Mouse (Mus musculus): ENCODE data around the gene Ppt1. TPM values are rescaled to one million over a fixed set of nuclear protein-coding genes. Genes with fewer than 3 reads are reported as not detected.

The Ppt1 gene
- polyA plus RNA-seq, 1 experiment from 2014 or later: 64.7 TPM

DNA sequence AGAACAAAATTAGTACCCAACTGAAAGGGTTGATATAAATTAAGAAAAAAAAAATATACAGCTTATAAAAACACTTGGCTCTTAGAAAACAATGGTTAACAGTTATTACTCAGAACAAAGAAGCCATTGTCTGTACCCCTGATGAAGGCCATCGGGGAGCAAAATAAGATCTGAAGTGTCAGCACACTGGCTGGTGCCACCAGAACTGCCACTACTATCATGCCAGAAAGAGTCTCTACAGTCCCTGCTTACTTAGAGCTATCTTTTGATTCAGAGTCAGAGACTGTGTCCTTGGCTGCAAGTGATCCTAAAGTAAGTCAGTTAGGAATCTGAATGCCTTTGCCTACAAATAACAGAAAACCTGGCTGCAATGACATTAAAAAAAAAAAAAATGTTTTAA is 55.6 kb downstream of the Ppt1 start:
- Histone ChIP-seq H3K4me3 (no peak overlapping the region), H3K9me3 (replicated peaks) (peaks cover 2% of the 10 kb centered on the region; the same call in 1 of the 2 replicates), H3K27ac (replicated peaks) (peak overlapping the region; percentile 76; the same call in 1 of the 2 replicates), H3K4me1 (peaks cover 21% of the 10 kb centered on the region), H3K36me3 (no peaks in the 10 kb centered on the region), H3K27me3 (ENCODE audit: low read depth, poor library complexity, severe bottlenecking) (no peaks in the 10 kb centered on the region)
- 47% methylated on average over 1 of the region's 1 CpGs for WGBS
- no peak for DNase-seq (ENCODE audit: low spot score)

DNA sequence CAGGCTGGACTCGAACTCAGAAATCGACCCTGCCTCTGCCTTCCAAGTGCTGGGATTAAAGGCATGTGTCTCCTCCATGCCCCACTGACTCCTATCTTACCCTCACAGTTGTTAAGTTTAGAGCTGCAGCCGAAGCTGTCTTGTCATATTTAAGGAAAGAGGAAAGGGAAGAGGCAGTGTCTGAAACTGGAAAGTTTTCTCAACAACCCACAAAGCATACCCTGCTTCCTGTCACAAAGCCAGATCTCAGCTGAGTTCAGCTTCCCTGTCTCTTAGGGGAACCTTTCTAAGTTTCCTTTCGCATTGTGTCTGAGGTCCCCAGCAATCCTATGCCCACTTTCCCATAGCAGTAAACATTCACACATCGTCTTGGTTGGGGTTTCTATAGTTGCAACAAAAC is 56.1 kb downstream of the Ppt1 start:
- 74% methylated on average over 5 of the region's 5 CpGs for WGBS
- Histone ChIP-seq H3K9me3 (replicated peaks) (peaks cover 2% of the 10 kb centered on the region; the same call in 1 of the 2 replicates), H3K4me3 (no peak overlapping the region), H3K4me1 (peaks cover 15% of the 10 kb centered on the region), H3K27me3 (ENCODE audit: low read depth, poor library complexity, severe bottlenecking) (no peaks in the 10 kb centered on the region), H3K36me3 (no peaks in the 10 kb centered on the region), H3K27ac (replicated peaks) (peak overlapping the region; percentile 28; the same call in 1 of the 2 replicates)
- DNase-seq (ENCODE audit: low spot score): no peak

DNA sequence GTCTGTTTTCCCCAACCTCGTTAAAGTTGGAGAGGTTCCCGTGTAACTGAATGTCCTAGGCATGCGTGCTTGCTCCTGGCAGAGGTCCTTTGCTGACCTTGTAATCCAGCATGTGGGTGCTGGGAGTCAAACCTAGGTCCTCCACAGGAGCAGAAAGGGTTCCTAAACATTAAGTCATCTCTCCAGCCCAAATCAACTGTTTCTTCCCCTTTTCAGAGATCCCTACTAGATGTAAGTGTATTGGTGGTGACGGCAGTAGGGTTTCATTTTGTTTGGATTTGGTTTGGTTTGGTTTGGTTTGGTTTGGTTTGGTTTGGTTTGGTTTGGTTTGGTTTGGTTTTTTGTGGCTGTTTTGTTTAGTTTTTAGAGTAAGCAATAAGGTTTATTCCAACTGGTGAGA is 61.7 kb downstream of the Ppt1 start:
- H3K27ac ChIP-seq (replicated peaks): no peak overlapping the region
- no peaks in the 10 kb centered on the region for H3K36me3 ChIP-seq
- no peaks in the 10 kb centered on the region for H3K27me3 ChIP-seq (ENCODE audit: low read depth, poor library complexity, severe bottlenecking)
- H3K4me1 ChIP-seq: no peaks in the 10 kb centered on the region
- 86% methylated on average over 4 of the region's 4 CpGs for WGBS
- no peak for DNase-seq (ENCODE audit: low spot score)
- H3K4me3 ChIP-seq: no peak overlapping the region
- H3K9me3 ChIP-seq (replicated peaks): peaks cover 2% of the 10 kb centered on the region; the same call in 1 of the 2 replicates

DNA sequence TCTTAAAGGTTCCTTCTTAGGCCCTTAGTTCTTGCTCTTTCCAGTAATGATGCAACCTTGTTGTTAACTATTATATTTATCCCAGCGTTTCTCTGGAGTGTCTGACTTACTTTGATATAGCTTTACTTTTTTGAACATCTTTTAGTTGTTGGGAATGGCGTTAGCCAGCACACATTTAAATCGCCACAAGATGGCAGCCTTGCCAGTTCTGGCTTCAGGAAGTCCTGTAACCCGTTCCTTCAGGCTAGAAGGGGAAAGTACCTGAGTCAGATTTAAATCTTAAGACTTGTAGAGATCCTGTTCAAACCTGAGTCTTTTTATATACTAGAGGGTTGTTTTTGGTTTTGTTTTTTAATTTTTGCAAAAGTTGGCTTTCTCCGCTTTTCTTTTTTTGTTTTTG is 62.3 kb downstream of the Ppt1 start:
- no peaks in the 10 kb centered on the region for H3K27me3 ChIP-seq (ENCODE audit: low read depth, poor library complexity, severe bottlenecking)
- H3K36me3 ChIP-seq: no peaks in the 10 kb centered on the region
- H3K4me3 ChIP-seq: no peak overlapping the region
- peaks cover 2% of the 10 kb centered on the region; the same call in 1 of the 2 replicates for H3K9me3 ChIP-seq (replicated peaks)
- no peaks in the 10 kb centered on the region for H3K4me1 ChIP-seq
- H3K27ac ChIP-seq (replicated peaks): no peak overlapping the region
- 11% methylated on average over 5 of the region's 5 CpGs for WGBS
- DNase-seq (ENCODE audit: low spot score): peak; percentile 61

DNA sequence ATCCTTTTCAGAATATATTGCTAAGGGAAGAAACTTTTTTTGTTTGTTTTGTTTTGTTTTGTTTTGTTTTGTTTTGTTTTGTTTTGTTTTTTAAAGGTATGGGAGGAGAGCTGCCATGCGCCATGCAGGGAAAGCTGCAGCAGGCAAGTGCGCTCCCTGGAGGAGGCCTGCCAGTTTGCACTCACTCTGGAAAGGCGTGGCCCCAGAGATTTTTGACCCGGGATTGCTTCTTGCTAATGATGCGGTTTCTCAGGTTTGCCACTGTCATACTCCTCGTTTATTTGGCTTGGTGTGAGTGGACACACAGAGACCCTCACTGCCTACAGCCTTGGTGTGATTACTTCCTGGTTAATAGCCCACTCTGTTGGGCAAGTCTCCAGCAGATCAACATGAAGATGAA is 66.1 kb downstream of the Ppt1 start:
- no peaks in the 10 kb centered on the region for H3K9me3 ChIP-seq (replicated peaks)
- H3K4me3 ChIP-seq: no peak overlapping the region
- no peak overlapping the region for H3K27ac ChIP-seq (replicated peaks)
- no peak for DNase-seq (ENCODE audit: low spot score)
- H3K36me3 ChIP-seq: no peaks in the 10 kb centered on the region
- H3K27me3 ChIP-seq (ENCODE audit: low read depth, poor library complexity, severe bottlenecking): no peaks in the 10 kb centered on the region
- no peaks in the 10 kb centered on the region for H3K4me1 ChIP-seq
- whole genome bisulfite sequencing: 30% methylated on average over 6 of the region's 6 CpGs

DNA sequence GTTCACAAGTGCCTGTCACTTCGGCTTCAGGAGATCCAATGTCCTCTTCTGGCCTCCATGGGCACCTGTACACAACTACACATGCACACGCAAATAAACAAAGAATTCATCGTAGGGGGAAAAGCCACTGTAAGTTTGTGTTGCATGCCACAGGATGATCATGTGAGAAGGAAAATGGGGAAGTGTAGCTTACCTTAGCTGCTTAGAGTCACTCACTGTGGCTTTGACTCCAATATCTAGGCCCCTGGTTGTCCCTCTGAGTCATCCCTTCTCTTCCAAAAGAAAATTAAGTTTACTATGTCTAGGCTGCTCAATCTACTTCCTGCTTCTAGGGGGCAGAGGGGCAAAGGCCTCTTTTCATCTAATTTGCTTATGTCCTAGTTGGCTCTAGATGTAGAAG is 67.7 kb downstream of the Ppt1 start:
- no peak for DNase-seq (ENCODE audit: low spot score)
- Histone ChIP-seq H3K27me3 (ENCODE audit: low read depth, poor library complexity, severe bottlenecking) (no peaks in the 10 kb centered on the region), H3K36me3 (no peaks in the 10 kb centered on the region), H3K4me1 (peaks cover 3% of the 10 kb centered on the region), H3K4me3 (no peak overlapping the region), H3K27ac (replicated peaks) (no peak overlapping the region), H3K9me3 (replicated peaks) (no peaks in the 10 kb centered on the region)
- 95% methylated on average over 3 of the region's 3 CpGs for WGBS

DNA sequence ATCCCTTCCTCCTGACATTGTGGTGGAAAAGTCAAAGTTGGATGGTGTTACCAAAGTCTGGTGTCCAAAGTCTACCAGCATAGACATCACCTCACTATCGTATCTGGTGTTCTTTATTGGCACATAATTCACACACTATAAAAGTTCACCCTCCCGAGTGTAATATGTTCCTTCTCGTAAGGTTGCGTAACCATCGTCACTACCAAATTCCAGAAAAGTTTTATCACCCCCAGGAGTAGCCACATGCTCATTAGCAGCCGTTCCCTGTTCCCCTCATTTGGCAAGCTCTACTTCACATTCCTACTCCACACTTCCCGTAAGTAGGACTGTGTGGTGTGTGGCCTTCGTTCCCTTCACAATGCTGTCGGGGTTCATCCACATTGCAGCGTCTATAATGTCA is 69.3 kb downstream of the Ppt1 start:
- WGBS: 93% methylated on average over 10 of the region's 10 CpGs
- Histone ChIP-seq H3K27me3 (ENCODE audit: low read depth, poor library complexity, severe bottlenecking) (no peaks in the 10 kb centered on the region), H3K4me3 (no peak overlapping the region), H3K4me1 (peaks cover 17% of the 10 kb centered on the region), H3K36me3 (no peaks in the 10 kb centered on the region), H3K9me3 (replicated peaks) (no peaks in the 10 kb centered on the region), H3K27ac (replicated peaks) (no peak overlapping the region)
- DNase-seq (ENCODE audit: low spot score): no peak

Other genes starting within 250 kb of the Ppt1 start
- not detected in 2 replicates for gene 9530002B09Rik, start 147.0 kb upstream of the Ppt1 start, polyA plus RNA-seq (2016; fragmentation: Nextera tagmentation; extraction: Ambion mirVana)
- gene Cap1, start 49.8 kb downstream of the Ppt1 start, polyA plus RNA-seq (2016; fragmentation: Nextera tagmentation; extraction: Ambion mirVana): 69.4 and 79.4 TPM in 2 replicates
- 22.6 and 27.2 TPM in 2 replicates for gene Mfsd2a, start 124.9 kb downstream of the Ppt1 start, polyA plus RNA-seq (2016; fragmentation: Nextera tagmentation; extraction: Ambion mirVana)
- gene Mycl, start 159.4 kb downstream of the Ppt1 start, polyA plus RNA-seq (2016; fragmentation: Nextera tagmentation; extraction: Ambion mirVana): 82.4 and 92.7 TPM in 2 replicates
- 27.6 and 28.2 TPM in 2 replicates for gene Trit1, start 180.4 kb downstream of the Ppt1 start, polyA plus RNA-seq (2016; fragmentation: Nextera tagmentation; extraction: Ambion mirVana)

Measured in midbrain, embryonic 10.5 days (tissue).